Mouse (Mus musculus): ENCODE measurements around the gene Inppl1.

Gene Inppl1

DNA sequence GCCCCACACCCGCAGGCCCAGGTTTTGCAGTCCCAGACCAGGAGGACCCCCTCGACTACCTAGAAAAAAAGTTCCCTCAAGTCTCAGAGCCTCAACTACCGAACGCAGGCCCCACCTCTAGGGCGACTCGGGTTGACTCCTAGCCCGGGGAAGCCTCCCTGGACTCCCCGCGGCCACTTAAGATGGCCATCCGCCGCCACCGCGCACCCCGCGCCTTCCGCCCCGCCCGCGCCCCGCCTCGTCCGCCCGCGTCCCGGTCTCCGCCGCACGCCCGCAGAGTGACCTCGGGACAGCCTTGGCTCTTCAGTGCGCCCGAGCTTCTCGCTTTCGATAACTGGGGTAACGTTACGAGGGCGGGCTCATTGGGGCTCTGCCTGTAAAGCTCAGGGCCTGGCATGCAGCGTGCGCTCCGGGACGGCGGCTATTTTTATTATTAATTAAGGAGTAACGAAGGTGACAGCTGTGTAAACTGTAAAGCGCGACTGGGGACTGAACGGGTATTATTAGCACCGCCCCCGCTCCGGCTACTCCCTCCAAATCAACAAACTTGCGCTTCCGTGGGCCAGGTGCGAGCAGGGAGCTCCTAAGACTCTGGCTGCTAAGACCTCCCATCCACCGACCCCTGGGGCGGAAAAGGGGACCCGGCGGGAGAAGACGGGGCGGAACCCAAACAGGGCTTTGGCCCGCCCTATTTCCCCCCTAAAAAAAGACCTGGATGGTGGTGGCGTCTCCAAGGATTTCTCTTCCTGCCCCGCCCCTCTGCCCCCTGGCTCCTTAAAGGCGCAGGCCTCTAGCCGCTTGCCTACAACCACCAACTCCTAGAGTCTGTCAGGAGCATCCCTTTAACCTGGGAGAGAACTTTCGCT lies at the start of gene Inppl1:
Gene Inppl1, minus strand, starts transcription at position 624 of the 866 bp plus-strand sequence.
- DNase-seq: peak; percentile 23

DNA sequence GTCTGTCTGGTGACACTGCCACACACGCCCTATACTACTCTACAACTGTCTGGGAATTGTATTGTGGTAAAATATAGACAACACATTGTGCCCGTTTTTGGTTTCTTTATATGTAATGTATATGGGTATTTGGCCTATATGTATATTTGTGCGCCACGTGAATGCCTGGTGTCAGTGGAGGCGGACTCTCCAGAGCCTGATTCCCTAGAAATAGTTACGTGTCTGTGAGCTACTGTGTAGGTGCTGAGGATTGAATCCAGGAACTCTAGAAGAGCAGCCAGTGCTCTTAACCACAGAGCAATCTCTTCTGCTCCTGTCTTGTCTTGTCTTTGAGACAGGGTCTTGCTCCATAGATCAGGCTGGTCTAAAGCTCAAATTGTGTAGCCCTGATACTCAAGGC lies 48.2 kb upstream of the Inppl1 start:
- no peak for DNase-seq

DNA sequence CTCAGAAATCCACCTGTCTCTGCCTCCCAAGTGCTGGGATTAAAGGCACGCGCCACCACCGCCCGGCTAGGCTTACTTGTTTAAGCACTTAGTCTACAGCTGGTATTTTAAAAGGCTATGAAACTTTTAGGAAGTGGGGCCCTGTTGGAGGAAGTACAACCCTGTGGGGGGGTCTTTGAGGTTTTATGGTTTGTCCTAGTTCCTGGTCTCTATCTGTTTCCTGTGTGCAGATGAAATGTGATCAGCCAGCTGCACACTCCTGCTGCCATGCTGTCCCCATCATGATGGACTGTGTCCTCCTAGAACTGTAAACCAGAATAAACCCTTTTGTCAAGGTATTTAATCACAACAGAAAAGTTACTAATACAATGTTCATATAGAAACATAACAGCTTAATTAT lies 46.1 kb upstream of the Inppl1 start:
- DNase-seq: no peak

DNA sequence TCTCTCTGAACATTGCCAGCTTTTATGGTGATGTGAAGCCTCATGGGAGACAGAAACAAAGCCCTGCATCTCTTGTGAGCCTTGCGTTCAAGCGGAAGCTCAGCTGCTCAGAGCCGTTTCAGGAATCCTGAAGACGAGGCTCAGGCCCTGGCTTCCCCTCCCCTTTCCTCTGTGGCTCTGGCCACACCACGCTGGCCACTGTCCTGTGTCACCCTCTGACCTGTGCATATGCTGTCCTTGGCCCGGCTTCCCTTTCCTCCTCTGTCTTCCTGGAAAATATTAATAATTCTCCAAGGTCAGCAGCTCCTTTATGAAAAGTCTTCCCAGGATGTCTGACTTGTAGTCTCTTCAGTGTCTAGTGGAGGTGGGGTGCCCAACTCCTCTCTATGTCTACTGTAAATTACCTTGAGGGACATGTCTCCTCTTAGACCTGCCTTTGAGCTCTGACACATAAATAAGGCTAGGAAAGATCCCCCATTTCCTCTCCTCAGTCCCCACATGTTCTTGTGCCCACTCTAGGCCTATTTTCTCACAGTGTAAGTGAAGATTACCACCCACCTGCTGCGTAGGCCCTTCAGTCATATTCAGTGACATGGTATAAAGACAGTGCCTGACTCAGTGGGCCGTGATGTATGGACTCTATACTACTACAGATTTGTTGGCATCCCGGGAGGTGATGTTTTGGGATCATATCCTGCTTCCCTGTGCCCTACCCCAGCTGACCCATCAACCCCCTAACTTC lies 44.6 kb upstream of the Inppl1 start:
- DNase-seq: no peak

DNA sequence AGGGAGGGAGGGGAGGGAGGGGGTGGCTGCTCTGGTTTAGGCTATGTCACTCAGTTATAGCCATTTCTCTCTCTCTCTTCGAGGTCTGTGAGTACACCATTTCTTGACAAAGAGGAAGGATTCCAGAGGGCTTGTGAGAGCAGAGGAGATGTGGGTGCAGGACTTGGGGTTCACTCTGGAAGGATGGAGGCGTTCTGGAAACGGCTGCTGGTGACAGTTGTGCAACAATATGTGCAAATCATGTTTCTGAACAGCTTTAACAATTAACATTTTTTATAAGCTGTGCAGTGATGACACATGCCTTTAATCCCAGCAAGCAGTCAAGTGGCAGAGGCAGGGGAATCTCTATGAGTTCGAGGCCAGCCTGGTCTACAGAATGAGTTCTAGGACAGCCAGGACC lies 42.8 kb upstream of the Inppl1 start:
- no peak for DNase-seq

DNA sequence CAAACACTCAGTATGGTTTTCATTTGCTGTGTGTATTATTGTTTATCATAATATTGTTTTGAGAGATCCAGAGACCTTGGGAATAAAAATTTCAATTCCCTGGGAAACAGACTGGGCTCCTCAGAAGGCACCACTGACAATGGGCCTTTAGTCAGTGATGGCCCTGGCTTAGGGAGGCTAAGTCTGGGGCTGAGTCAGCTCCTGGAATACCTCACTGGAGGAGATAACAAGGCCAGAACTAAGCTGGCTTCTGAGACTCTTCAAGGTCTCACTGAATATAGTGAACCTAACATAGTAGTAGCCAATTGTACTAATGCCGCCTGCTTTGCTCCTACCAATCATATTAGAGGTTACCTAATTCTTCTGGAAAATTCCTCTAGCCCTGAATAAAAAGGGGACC lies 37.9 kb upstream of the Inppl1 start:
- DNase-seq: no peak

DNA sequence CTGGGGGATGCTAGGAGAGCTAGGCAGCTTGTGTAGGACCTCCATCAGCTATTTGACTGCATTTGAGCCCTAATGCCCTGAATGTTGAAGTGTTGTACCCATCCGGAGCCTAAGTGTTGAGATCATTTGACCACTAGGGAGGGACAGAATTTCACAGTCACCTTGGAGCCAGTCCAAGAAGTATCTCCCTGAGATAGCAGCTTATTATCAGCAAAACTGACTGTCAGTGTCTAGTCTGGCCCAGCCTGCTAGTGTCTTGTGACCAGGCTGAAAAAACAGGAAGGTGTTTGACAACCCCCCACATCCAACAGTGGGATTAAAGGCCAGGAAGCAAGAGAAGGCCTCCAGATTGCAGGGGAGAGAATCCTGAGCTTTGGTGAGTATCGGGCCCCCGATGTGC lies 33.3 kb upstream of the Inppl1 start:
- DNase-seq: no peak

DNA sequence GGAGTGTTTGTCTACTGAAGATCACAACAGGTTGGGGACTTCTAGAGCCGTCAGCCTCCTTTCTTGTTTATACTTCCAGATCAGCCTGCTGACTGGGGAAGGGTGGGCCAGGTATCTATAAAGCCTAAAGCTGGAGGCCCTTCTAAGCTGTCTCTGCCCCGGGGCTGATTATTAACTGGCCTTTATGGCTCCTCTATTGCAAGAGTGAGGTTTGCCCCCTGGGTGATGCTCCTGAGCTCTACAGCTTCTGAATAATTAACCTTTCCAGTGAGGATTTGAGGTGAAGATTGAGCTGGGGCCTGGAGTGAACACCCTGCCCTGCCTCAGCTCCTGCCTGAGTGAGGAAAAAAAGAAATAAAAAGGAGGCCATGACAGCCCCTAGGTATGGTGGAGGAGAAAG lies 32.6 kb upstream of the Inppl1 start, which contains the start of gene Folr1:
Gene Folr1, minus strand, starts transcription at position 160 of the 400 bp plus-strand sequence.
- DNase-seq: no peak

DNA sequence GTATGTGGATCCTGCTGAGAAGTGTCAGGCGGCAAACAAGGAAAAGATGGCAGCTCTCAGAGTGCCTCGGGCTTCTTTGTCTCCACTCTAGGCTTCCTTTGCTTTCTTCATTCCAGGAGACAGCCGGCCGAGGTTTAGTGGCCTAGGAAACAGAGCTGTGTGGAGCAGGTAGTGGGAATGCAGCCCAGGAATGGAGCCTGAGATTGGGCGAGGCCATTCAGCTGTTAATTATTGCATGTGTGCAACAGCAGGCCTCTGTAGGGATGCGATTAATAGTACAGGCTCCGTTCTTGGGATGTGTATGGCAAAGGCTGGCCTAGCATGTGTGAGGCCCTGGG lies 31.1 kb upstream of the Inppl1 start:
- no peak for DNase-seq

DNA sequence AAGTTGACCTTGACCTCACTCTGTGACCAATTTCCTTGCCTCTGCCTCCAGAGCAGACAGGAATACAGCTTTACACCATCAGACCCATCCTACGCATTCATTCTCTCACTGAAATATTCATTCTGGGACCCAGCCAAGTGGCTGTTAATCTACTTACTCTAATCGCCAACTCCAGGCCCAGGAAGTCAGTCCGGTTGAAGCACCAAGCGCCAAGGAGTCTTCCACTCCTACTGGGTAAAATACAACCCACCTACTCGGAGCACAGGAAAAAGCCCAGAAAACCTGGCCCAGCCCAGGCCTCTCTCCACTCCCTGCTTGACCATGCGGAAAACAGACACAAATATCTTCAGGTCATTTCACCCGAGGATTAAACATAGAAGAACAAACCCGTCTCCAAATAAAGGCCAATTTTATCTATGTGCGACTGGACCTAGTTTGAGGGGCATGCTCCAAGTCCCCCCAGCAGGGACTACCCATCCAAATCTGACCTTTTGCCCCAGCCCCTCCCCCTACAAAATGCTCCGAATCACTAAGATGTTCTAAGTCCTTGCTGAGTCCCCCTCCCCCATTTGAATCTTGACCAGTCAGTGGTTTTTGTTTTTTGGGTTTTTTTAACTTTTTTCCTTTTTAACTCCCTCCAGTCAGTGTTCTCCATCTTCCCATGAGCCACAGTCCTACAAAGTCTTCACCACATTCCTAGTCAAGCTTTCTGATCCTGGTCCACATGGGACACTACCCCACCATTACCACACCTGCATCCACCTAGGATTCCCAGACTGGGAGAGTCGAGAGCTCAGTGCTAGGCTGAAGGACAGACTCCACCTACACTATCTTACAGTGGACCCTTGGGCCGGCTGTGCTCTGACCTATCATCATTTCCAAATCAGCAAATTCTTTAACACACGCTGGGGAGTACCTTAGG lies 30.5 kb upstream of the Inppl1 start:
- DNase-seq: no peak

DNA sequence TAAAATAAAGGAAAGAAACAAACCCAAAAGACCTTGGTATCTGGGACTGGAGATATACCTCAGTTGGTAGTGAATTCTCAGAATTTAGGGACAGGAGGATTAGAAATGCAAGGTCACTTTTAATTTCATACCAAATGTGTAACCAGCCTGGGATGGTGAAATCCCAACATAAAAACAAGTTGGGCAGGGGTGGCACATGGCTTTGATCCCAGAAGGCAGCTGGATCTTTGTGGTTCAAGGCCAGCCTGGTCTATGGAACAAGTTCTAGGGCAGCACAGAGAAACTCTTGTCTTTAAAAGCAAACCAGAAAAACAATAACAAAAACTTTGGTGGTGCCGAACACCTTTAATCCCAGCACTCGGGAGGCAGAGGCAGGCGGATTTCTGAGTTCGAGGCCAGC lies 29.5 kb upstream of the Inppl1 start:
- DNase-seq: no peak

DNA sequence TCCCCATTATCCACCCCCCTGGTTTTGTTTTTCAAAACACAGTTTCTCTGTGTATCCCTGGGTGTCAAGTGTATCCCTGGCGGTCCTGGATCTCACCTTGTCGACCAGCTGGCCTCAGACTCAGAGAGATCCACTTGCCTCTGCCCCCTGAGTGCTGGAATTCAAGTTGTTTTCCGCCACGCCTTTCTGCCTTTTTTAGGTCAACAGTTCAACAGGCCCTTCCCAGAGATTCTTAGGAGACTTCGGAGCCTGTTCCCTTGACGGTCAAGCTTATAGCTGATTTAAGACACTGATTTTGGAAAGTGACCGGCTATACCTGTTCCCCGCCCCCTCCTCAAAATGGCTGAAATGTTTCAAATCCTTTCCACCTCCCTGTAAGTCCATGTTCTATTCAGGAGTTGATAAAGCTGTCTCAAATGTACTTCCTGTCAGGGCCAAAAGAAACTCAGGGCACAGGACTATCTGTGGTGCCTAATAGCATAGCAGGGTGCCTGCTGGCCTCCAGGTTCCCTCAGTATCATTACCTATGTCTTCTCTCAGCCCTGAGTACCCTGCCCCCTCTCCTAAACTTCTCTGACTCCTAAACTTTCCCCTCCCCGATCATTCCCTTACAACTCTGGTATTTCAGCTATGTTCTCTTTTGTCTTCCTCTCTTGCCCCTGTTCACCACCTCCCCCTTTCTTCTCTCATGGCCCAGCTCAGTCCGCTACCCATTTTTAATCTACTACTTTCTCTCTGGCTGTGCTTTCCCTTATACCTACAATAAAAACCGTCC lies 28.6 kb upstream of the Inppl1 start:
- DNase-seq: no peak

DNA sequence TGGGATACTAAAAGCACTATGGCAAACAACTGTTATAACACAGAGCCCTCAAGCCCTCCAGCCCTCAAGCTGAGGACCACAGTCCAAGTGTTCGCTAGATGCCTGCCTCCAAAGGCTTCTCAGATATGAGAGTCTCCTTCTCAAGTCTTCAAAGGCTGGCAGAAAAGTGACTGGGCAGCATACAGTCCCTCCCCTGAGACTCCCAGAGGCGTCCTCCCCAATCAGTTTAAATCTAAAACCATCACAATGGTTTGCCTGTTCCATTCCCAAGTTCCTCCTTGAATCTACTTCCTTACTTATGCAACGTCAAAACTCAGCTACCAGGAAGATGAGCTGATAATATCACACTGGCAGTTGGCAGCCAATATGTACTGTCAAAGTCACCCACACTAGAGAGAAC lies 25.4 kb upstream of the Inppl1 start, which contains the start of gene Anapc15:
Gene Anapc15, plus strand, starts transcription at position 301 of the 400 bp plus-strand sequence.
- no peak for DNase-seq

DNA sequence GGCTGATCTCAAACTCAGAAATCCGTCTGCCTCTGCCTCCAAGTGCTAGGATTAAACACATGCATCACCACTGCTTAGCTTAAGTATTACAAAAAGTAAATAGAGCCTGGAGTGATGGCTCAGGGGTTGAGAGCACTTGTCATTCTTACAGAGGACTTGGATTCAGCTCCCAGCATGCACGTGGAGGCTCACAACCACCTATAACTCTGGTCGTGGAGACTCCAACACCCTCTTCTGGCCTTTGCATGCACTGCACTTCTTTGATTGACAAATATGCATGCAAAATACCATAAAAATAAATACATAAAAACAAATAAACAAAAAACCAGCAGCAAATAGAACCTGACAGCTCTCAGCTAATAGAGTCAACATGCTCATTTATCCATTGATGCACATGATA lies 24.3 kb upstream of the Inppl1 start:
- no peak for DNase-seq

DNA sequence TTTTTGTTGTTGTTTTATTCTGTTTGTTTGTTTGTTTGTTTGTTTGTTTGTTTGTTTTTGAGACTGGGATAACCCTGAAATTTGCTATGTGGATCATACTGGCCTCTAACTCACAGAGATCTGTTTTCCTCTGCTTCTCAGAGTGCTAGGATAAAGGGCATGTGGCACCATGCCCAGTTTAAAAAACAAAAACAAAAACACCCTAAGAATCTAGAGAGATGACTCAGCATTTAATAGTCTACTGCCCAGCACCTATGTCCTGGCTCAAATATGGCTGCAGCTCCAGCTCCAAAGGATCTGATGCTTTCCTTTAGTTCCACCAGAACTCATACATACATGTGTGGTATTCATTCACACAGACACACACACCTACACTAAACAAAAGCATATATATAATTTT lies 22.9 kb upstream of the Inppl1 start:
- DNase-seq: no peak

DNA sequence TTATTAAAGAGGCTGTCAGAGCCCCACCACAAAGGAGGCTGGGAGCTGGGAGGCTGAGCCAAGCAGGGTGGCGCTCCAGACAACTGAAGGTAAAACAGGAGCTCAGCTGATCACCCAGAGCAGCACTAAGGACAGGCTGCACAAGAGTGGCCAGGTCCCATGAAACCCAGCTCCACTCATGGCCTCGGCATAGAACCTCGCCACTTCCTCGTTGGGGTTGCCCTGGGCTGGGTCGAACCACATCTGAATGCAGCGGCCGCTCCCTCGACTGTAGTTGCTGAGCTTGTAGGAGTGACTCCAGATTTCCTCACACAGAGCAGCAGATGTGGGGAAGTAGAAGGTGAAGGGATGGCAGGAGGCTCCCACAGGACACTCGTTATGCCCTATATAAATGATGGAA lies 20.3 kb upstream of the Inppl1 start:
- no peak for DNase-seq

DNA sequence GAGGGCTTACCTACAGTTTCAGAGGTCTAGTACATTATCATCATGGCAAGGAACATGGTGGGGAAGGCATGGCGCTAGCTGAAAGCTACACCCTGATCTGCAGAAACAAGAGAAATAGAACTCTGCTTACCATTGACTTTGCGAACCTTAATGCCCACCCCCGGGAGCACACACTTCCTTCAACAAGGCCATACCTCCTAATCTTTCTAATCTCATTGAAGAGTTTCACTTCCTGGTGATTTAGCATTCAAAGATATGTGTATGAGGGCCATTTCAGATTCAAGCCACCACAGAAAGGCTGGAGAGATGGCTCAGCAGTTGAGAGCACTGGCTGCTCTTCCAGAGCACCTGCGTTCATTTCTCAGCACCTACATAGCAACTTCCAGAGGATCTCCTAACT lies 19.1 kb upstream of the Inppl1 start, which contains the start of gene Folr2:
Gene Folr2, minus strand, starts transcription at position 101 of the 400 bp plus-strand sequence.
- no peak for DNase-seq

DNA sequence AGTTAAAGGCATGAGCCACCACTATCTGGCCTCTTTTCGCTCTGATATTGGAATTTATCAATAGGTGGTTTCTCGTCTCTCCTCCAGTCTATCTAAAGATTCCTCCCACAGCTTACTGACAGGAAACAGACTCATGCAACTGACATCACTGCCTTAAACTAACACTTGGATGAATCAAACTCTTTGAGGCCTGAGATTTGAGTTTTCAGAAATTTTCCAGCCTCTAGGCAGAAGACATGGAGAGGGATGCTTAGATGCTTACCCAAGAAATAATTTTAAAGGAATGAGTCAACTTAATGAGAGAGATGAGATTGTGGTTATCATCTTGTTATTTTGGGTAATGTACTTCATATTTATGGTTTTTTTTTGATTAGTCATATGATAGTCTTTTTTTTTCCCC lies 15.8 kb upstream of the Inppl1 start:
- no peak for DNase-seq

DNA sequence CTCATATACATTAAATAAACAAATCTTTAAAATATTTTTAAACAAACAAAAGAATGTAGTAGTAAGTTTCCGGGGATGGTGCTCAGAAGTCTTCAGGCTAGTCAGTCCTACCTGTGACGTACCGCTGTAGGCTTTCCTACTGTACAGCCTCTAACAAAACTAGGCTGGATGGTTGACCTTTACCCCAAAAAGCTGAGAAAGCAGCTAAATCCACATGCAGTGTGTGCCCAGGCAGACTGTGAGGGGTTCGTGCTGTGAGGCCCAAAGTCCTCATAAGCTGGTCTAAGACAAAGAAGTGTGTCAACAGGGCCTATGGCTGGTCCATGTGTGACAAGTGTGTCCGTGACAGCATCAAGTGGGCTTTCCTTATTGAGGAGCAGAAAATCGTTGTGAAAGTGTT lies 14.8 kb upstream of the Inppl1 start:
- no peak for DNase-seq

DNA sequence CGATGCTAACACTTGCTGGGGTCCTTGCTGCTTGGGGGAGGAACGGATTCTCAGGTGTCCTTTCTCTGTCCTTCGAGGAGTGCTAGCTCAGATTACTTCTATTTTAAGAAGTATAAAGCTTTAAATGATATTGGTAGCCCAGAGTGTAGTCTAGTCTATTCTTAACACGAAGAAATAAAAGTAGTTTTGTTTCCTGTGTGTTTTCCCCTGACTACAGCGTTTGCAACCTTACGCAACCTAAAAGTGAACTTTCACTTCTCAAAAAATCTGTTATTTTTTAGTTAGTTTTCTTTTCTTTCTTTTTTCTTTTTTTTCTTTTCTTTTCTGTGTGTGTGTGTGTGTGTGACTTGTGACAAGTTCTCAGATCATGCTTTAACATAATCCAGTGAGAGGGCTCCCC lies 13.7 kb upstream of the Inppl1 start:
- no peak for DNase-seq

DNA sequence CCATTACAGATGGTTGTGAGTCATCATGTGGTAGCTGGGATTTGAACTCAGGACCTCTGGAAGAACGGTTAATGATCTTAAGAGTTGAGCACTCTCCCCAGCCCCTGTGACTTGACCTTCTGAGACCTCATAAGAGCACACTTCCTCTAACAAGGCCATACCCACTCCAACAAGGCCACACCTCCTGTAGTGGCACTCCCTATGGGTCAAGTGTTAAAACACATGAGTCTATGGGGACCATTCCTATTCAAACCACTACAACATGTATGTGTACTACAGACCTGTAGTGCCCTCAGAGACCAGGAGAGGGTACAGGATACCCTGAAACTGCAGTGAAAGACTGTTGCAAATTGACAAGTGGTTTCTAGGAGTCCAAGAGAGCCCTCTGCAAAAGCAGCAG lies 9.9 kb upstream of the Inppl1 start:
- no peak for DNase-seq

DNA sequence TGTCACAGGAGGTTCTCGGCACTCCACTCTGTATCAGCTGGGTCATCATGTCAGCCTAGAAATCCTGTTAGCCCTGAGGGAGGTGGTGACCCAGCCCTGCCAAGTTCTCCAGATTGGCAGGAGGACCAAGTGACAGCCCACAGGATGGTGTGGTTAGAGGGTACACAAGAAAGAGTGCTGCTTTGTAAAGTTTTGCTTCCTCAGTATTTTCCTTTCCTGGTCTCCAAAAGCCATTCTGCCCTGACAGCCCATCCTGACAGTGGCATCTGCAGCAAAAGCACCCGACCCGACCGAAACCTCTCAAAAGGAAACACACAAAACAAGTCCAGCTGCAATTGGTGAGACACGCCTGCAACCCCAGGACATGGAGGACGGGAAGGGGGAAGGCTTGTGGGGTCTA lies 6.2 kb upstream of the Inppl1 start:
- no peak for DNase-seq

All from thymus, postnatal 25 days (tissue).